Mouse (Mus musculus): ENCODE data around the gene 1110051M20Rik.

The 1110051M20Rik gene

GRCm38 (mm10) chr2:91421641-91422040 is 22.9 kb downstream of the 1110051M20Rik start:
- no peak for DNase-seq (ENCODE audit: low read depth, low spot score)

GRCm38 (mm10) chr2:91413811-91414210 is 30.7 kb downstream of the 1110051M20Rik start:
- DNase-seq (ENCODE audit: low read depth, low spot score), result no peak

GRCm38 (mm10) chr2:91412361-91412760 is 32.1 kb downstream of the 1110051M20Rik start:
- DNase-seq (ENCODE audit: low read depth, low spot score), result no peak

GRCm38 (mm10) chr2:91411473-91411872 is 33.0 kb downstream of the 1110051M20Rik start:
- no peak for DNase-seq (ENCODE audit: low read depth, low spot score)

- DNase-seq (ENCODE audit: low read depth, low spot score), result no peak
Observed at GRCm38 (mm10) chr2:91408031-91408430, 36.5 kb downstream of the 1110051M20Rik start.

- no peak for DNase-seq (ENCODE audit: low read depth, low spot score)
Observed at GRCm38 (mm10) chr2:91405071-91405470, 39.4 kb downstream of the 1110051M20Rik start.

GRCm38 (mm10) chr2:91399727-91400126 is 44.8 kb downstream of the 1110051M20Rik start:
- DNase-seq (ENCODE audit: low read depth, low spot score), result no peak

GRCm38 (mm10) chr2:91399168-91399567 is 45.3 kb downstream of the 1110051M20Rik start:
- no peak for DNase-seq (ENCODE audit: low read depth, low spot score)

- DNase-seq (ENCODE audit: low read depth, low spot score), result no peak
Observed at GRCm38 (mm10) chr2:91394078-91394477, 50.4 kb downstream of the 1110051M20Rik start.

- DNase-seq (ENCODE audit: low read depth, low spot score), result no peak
Observed at GRCm38 (mm10) chr2:91388738-91389137, 55.8 kb downstream of the 1110051M20Rik start.

GRCm38 (mm10) chr2:91388281-91388680 is 56.2 kb downstream of the 1110051M20Rik start:
- DNase-seq (ENCODE audit: low read depth, low spot score), result no peak

GRCm38 (mm10) chr2:91387287-91387958 is 57.1 kb downstream of the 1110051M20Rik start:
- no peak for DNase-seq (ENCODE audit: low read depth, low spot score)

- no peak for DNase-seq (ENCODE audit: low read depth, low spot score)
Observed at GRCm38 (mm10) chr2:91386547-91387286, 57.8 kb downstream of the 1110051M20Rik start.

GRCm38 (mm10) chr2:91383294-91383693 is 61.2 kb downstream of the 1110051M20Rik start:
- DNase-seq (ENCODE audit: low read depth, low spot score), result no peak

GRCm38 (mm10) chr2:91377038-91377437 is 67.5 kb downstream of the 1110051M20Rik start:
- DNase-seq (ENCODE audit: low read depth, low spot score), result no peak

GRCm38 (mm10) chr2:91370314-91370713 is 74.2 kb downstream of the 1110051M20Rik start:
- no peak for DNase-seq (ENCODE audit: low read depth, low spot score)

- no peak for DNase-seq (ENCODE audit: low read depth, low spot score)
Observed at GRCm38 (mm10) chr2:91363272-91363671, 81.2 kb downstream of the 1110051M20Rik start.

- no peak for DNase-seq (ENCODE audit: low read depth, low spot score)
Observed at GRCm38 (mm10) chr2:91361068-91361528, 83.4 kb downstream of the 1110051M20Rik start.

- DNase-seq (ENCODE audit: low read depth, low spot score), result no peak
Observed at GRCm38 (mm10) chr2:91355767-91356166, 88.7 kb downstream of the 1110051M20Rik start.

- no peak for DNase-seq (ENCODE audit: low read depth, low spot score)
Observed at GRCm38 (mm10) chr2:91354727-91355403, 89.6 kb downstream of the 1110051M20Rik start.

- DNase-seq (ENCODE audit: low read depth, low spot score), result no peak
Observed at GRCm38 (mm10) chr2:91353854-91354253, 90.7 kb downstream of the 1110051M20Rik start.

GRCm38 (mm10) chr2:91351841-91352240 is 92.7 kb downstream of the 1110051M20Rik start:
- no peak for DNase-seq (ENCODE audit: low read depth, low spot score)

Measured in retina, adult 2 months (tissue).